Mouse (Mus musculus) embryonic facial prominence, embryonic 11.5 days (tissue): ENCODE measurements around the gene Cacnb1. TPM values are rescaled to one million over a fixed set of nuclear protein-coding genes. Genes with fewer than 3 reads are reported as not detected.

Source experiments
- ATAC-seq: fragments of 200-750 bp; cut with Nextera tagmentation; replicated peaks from 2 replicates; pipeline ENCODE4 v1.8.0; 2017; ENCODE audit warnings: low read depth; ENCODE audit not compliant: insufficient number of reproducible peaks, low FRiP score, low TSS enrichment
- DNase-seq: peaks from one replicate; pipeline ENCODE4 v3.0.0-alpha.2; 2015; ENCODE audit warnings: low spot score
- H3K27ac ChIP-seq: fragments of 300-500 bp; sonication (generic); replicated peaks from 2 replicates; pipeline ENCODE4 v1.5.1; 2014; ENCODE audit warnings: mild to moderate bottlenecking, low read depth, low read length, control low read depth
- H3K27me3 ChIP-seq: fragments of 300-500 bp; sonication (generic); 2 replicates; pipeline ENCODE4 v1.6.1; 2014; ENCODE audit warnings: mild to moderate bottlenecking, low read length, moderate library complexity, mixed read lengths; ENCODE audit not compliant: control insufficient read depth, insufficient read depth
- H3K36me3 ChIP-seq: fragments of 300-500 bp; sonication (generic); replicated peaks from 2 replicates; pipeline ENCODE4 v1.6.1; 2014; ENCODE audit warnings: low read depth, mild to moderate bottlenecking, low read length, moderate library complexity, mixed read lengths; ENCODE audit not compliant: control insufficient read depth, insufficient read depth
- H3K4me1 ChIP-seq: fragments of 300-500 bp; sonication (generic); 2 replicates; pipeline ENCODE4 v1.6.1; 2014; ENCODE audit warnings: low read length, mixed read lengths; ENCODE audit not compliant: control insufficient read depth, insufficient read depth
- H3K4me2 ChIP-seq: fragments of 300-500 bp; sonication (generic); 2 replicates; pipeline ENCODE4 v1.6.1; 2014; ENCODE audit warnings: low read depth, mild to moderate bottlenecking, control low read depth, low read length, moderate library complexity
- H3K4me3 ChIP-seq: fragments of 300-500 bp; sonication (generic); 2 replicates; pipeline ENCODE4 v1.5.1; 2014; ENCODE audit warnings: low read depth, low read length, control low read depth
- H3K9ac ChIP-seq: fragments of 300-500 bp; sonication (generic); replicated peaks from 2 replicates; pipeline ENCODE4 v1.6.1; 2014; ENCODE audit warnings: mild to moderate bottlenecking, control low read depth, low read length
- H3K9me3 ChIP-seq: fragments of 300-500 bp; sonication (generic); replicated peaks from 2 replicates; pipeline ENCODE4 v1.6.1; 2016; ENCODE audit warnings: mild to moderate bottlenecking, low read length, inconsistent platforms, mixed read lengths; ENCODE audit not compliant: control insufficient read depth
- WGBS: fragments of 180-500 bp; shearing (Covaris S2); extraction: QIAGEN DNeasy Blood & Tissue Kit; methylation state at CpG from one replicate; pipeline ENCODE4 v1.1.7; 2014; 5-methylcytosine and 5-hydroxymethylcytosine counted together
- polyA plus RNA-seq: library from polyadenylated mRNA; unstranded; fragments of >200 nt; fragmentation: Nextera tagmentation; extraction: Ambion mirVana; gene quantifications from 2 replicates; pipeline ENCODE4 v1.2.1, GENCODE M21; 2014

Gene Cacnb1
- polyA plus RNA-seq, 1 experiment from 2014 or later, result 6.5 TPM

- peak overlapping the region; percentile 75 for H3K4me3 ChIP-seq
- no peaks in the 10 kb centered on the region for H3K4me1 ChIP-seq
- ATAC-seq (peak; percentile 75), DNase-seq (peak; percentile 97)
- peak overlapping the region; percentile 60 for H3K4me2 ChIP-seq
- peak overlapping the region; percentile 76 for H3K9ac ChIP-seq
- 0% methylated on average over 42 of the region's 42 CpGs for WGBS
- peak overlapping the region; percentile 63 for H3K27ac ChIP-seq
- H3K9me3 ChIP-seq, result no peaks in the 10 kb centered on the region
- H3K36me3 ChIP-seq, result no peaks in the 10 kb centered on the region
- H3K27me3 ChIP-seq, result peaks cover 25% of the 10 kb centered on the region
Observed at GRCm38 (mm10) chr11:97987551-97988526, 35.0 kb downstream of the Cacnb1 start.

- Histone ChIP-seq H3K36me3 (no peaks in the 10 kb centered on the region), H3K9me3 (no peaks in the 10 kb centered on the region), H3K4me2 (peak overlapping the region; percentile 85), H3K27me3 (peaks cover 25% of the 10 kb centered on the region), H3K4me3 (peak overlapping the region; percentile 75), H3K9ac (no peak overlapping the region), H3K27ac (no peak overlapping the region), H3K4me1 (no peaks in the 10 kb centered on the region)
- WGBS, result 25% methylated on average over 13 of the region's 17 CpGs
- no peak for ATAC-seq
- no peak for DNase-seq
Observed at GRCm38 (mm10) chr11:97986738-97987465, 35.9 kb downstream of the Cacnb1 start.

- Histone ChIP-seq H3K4me1 (no peaks in the 10 kb centered on the region), H3K27me3 (peaks cover 25% of the 10 kb centered on the region), H3K4me3 (peak within 1 kb of the TSS; percentile 75), H3K9ac (peak within 1 kb of the TSS; percentile 61), H3K9me3 (no peaks in the 10 kb centered on the region), H3K36me3 (no peaks in the 10 kb centered on the region), H3K27ac (no peak within 1 kb of the TSS), H3K4me2 (peak within 1 kb of the TSS; percentile 85)
- 3% methylated on average over 55 of the region's 74 CpGs for WGBS
- DNase-seq, result peak; percentile 43
- ATAC-seq, result no peak
Observed at GRCm38 (mm10) chr11:97985727-97986677, 36.8 kb downstream of the Cacnb1 start, which contains the start of gene Plxdc1. Gene Plxdc1 (minus strand): TSS chr11:97986444.

- no peak for DNase-seq
- no peaks in the 10 kb centered on the region for H3K9me3 ChIP-seq
- no peak overlapping the region for H3K27ac ChIP-seq
- H3K4me1 ChIP-seq, result no peaks in the 10 kb centered on the region; the same call in 1 of the 2 replicates
- no peaks in the 10 kb centered on the region for H3K36me3 ChIP-seq
- no peak for ATAC-seq
- no peak overlapping the region for H3K4me2 ChIP-seq
- no peak overlapping the region for H3K4me3 ChIP-seq
- WGBS, result 67% methylated on average over 1 of the region's 1 CpGs
- H3K27me3 ChIP-seq, result peaks cover 25% of the 10 kb centered on the region
- no peak overlapping the region for H3K9ac ChIP-seq
Observed at GRCm38 (mm10) chr11:97983983-97984382, 38.9 kb downstream of the Cacnb1 start.

GRCm38 (mm10) chr11:97983506-97983905, 39.3 kb downstream of the Cacnb1 start:
- ATAC-seq, result no peak

GRCm38 (mm10) chr11:97982721-97983120, 40.1 kb downstream of the Cacnb1 start:
- no peak for ATAC-seq
- no peak overlapping the region for H3K27ac ChIP-seq
- no peak for DNase-seq
- H3K4me3 ChIP-seq, result no peak overlapping the region
- peaks cover 25% of the 10 kb centered on the region for H3K27me3 ChIP-seq
- no peaks in the 10 kb centered on the region for H3K36me3 ChIP-seq
- H3K9ac ChIP-seq, result no peak overlapping the region
- 87% methylated on average over 9 of the region's 9 CpGs for WGBS
- H3K4me1 ChIP-seq, result no peaks in the 10 kb centered on the region; the same call in 1 of the 2 replicates
- no peaks in the 10 kb centered on the region for H3K9me3 ChIP-seq
- no peak overlapping the region for H3K4me2 ChIP-seq

More at GRCm38 (mm10) chr11:97983506-97983905, 39.3 kb downstream of the Cacnb1 start:
- Histone ChIP-seq H3K9ac (no peak overlapping the region), H3K27ac (no peak overlapping the region), H3K9me3 (no peaks in the 10 kb centered on the region), H3K4me3 (no peak overlapping the region), H3K36me3 (no peaks in the 10 kb centered on the region), H3K4me2 (no peak overlapping the region), H3K27me3 (peaks cover 25% of the 10 kb centered on the region), H3K4me1 (no peaks in the 10 kb centered on the region; the same call in 1 of the 2 replicates)
- 85% methylated on average over 3 of the region's 3 CpGs for WGBS
- DNase-seq, result no peak

- no peaks in the 10 kb centered on the region; the same call in 1 of the 2 replicates for H3K4me1 ChIP-seq
- no peak overlapping the region for H3K27ac ChIP-seq
- H3K9ac ChIP-seq, result no peak overlapping the region
- peak; percentile 59 for DNase-seq
- no peak overlapping the region for H3K4me3 ChIP-seq
- no peaks in the 10 kb centered on the region for H3K36me3 ChIP-seq
- no peak overlapping the region for H3K4me2 ChIP-seq
- peaks cover 8% of the 10 kb centered on the region for H3K27me3 ChIP-seq
- 25% methylated on average over 9 of the region's 9 CpGs for WGBS
- no peak for ATAC-seq
- no peaks in the 10 kb centered on the region for H3K9me3 ChIP-seq
Observed at GRCm38 (mm10) chr11:97980531-97980966, 42.3 kb downstream of the Cacnb1 start.
